Mouse (Mus musculus) hematopoietic stem cell, adult 5-6 weeks (primary cell): ENCODE measurements around the gene Bok. TPM values are rescaled to one million over a fixed set of nuclear protein-coding genes. Genes with fewer than 3 reads are reported as not detected.

ENCODE experiments used
- ATAC-seq, 2 experiments: fragments of 125-278 bp in 1 of 2; replicated peaks in 1 of 2; 2 replicates each; pipeline ENCODE4 v1.8.0; 2016 to 2017; ENCODE audit warnings: inconsistent platforms in 2 of 2, mild to moderate bottlenecking in 2 of 2, moderate number of reproducible peaks in 2 of 2, low read depth in 1 of 2, moderate TSS enrichment in 1 of 2; ENCODE audit not compliant: low FRiP score in 2 of 2, poor library complexity in 2 of 2, severe bottlenecking in 2 of 2, insufficient read depth in 1 of 2, low TSS enrichment in 1 of 2
- total RNA-seq: library from RNA; stranded (forward); fragments of 172-1452, 232-1000 nt; gene quantifications from 2 replicates; pipeline ENCODE4 v1.2.3, GENCODE M21; 2017

Bok gene
- total RNA-seq, 1 experiment from 2014 or later, result 2.6 TPM

- peak; percentile 77 to 83 for ATAC-seq
Measured at GRCm38 (mm10) chr1:93686245-93686960, 943 bp downstream of the Bok start.

- ATAC-seq, result no peak
Measured at GRCm38 (mm10) chr1:93686961-93687320, 1.5 kb downstream of the Bok start.

- ATAC-seq, result no peak
Measured at GRCm38 (mm10) chr1:93688154-93688553, 2.7 kb downstream of the Bok start.

- ATAC-seq, result no peak
Measured at GRCm38 (mm10) chr1:93689901-93690496, 4.5 kb downstream of the Bok start.

- ATAC-seq, result no peak
Measured at GRCm38 (mm10) chr1:93691106-93691505, 5.6 kb downstream of the Bok start.

- peak; percentile 52 to 66 for ATAC-seq
Measured at GRCm38 (mm10) chr1:93691786-93692357, 6.4 kb downstream of the Bok start.

GRCm38 (mm10) chr1:93692773-93693172 lies 7.3 kb downstream of the Bok start:
- no peak for ATAC-seq

- no peak for ATAC-seq
Measured at GRCm38 (mm10) chr1:93693502-93693901, 8.0 kb downstream of the Bok start.

GRCm38 (mm10) chr1:93693943-93694342 lies 8.5 kb downstream of the Bok start:
- ATAC-seq, result no peak

- no peak for ATAC-seq
Measured at GRCm38 (mm10) chr1:93694966-93695365, 9.5 kb downstream of the Bok start.

GRCm38 (mm10) chr1:93697317-93697716 lies 11.9 kb downstream of the Bok start:
- no peak for ATAC-seq

- ATAC-seq, result no peak
Measured at GRCm38 (mm10) chr1:93699159-93699558, 13.7 kb downstream of the Bok start.

- no peak for ATAC-seq
Measured at GRCm38 (mm10) chr1:93702106-93702505, 16.6 kb downstream of the Bok start.

GRCm38 (mm10) chr1:93703472-93704048 lies 18.1 kb downstream of the Bok start:
- no peak for ATAC-seq

GRCm38 (mm10) chr1:93704341-93704740 lies 18.9 kb downstream of the Bok start:
- no peak for ATAC-seq

GRCm38 (mm10) chr1:93705389-93705788 lies 19.9 kb downstream of the Bok start:
- no peak for ATAC-seq

GRCm38 (mm10) chr1:93716166-93716565 lies 30.7 kb downstream of the Bok start:
- no peak for ATAC-seq

GRCm38 (mm10) chr1:93721557-93721956 lies 36.1 kb downstream of the Bok start:
- no peak for ATAC-seq
